Mouse (Mus musculus): ENCODE data around the gene Fchsd2.

GRCm38 (mm10) chr7:101133591-101133990 is 40.9 kb downstream of the Fchsd2 start:
- TF ChIP-seq CTCF (IDR thresholded peaks at IDR 0.05; ENCODE audit: low read depth) (no peak), EP300 (IDR thresholded peaks at IDR 0.05; ENCODE audit: low read depth) (no peak)
